Mouse (Mus musculus): ENCODE results near the gene Rab5c. TPM values are rescaled to one million over a fixed set of nuclear protein-coding genes. Genes with fewer than 3 reads are reported as not detected.
A peak's percentile ranks its signal among the peaks of the same experiment; 100 is the strongest.

Gene Rab5c
- polyA plus RNA-seq, 2 experiments: 57.4 to 109 TPM

DNA sequence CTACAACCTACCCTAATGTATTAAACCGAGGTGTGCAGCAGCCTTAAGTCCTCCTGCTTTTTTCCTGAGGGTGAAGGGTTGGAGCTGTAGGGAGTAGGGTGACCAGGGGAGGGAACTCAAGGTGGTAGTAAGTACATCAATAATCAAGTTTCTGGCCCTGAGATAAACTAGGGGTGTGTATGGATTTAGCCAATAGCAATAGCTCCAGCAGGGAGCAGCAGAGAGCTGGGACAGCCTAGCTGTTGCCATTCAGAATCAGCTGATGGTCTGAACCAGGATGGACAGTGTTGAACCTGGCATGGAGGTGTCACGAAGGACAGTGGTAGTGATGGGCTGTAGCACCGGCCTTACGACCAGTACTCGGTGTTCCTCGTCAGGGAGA lies 23.5 kb downstream of the Rab5c start:
- peaks cover 25 to 33% of the 10 kb centered on the region in 2 experiments for H3K4me1 ChIP-seq (replicated peaks; ENCODE audit: control insufficient read depth in 2 of 2, insufficient read depth in 2 of 2, low read length in 1 of 2)
- WGBS (ENCODE audit: insufficient replicate concordance): 40% methylated on average over 6 of the region's 6 CpGs
- H3K36me3 ChIP-seq (replicated peaks; ENCODE audit: control insufficient read depth, insufficient read depth, low read depth): peaks cover 44% of the 10 kb centered on the region
- no peaks in the 10 kb centered on the region for H3K9me3 ChIP-seq (ENCODE audit: control insufficient read depth, low read length)
- DNase-seq (ENCODE audit: low read depth in 3 of 3, low spot score in 3 of 3): peak; percentile 69 to 72 (median 71)
- TF ChIP-seq EP300 (IDR thresholded peaks at IDR 0.05; ENCODE audit: low read depth) (no peak), CTCF (IDR thresholded peaks at IDR 0.05; ENCODE audit: low read depth) (peak; percentile 96)
- H3K4me3 ChIP-seq (ENCODE audit: insufficient read depth in 1 of 2, low read depth in 2 of 2, low read length in 2 of 2): peak overlapping the region; percentile 28 to 50
- H3K4me2 ChIP-seq (ENCODE audit: low read depth): peak overlapping the region; percentile 85
- peak overlapping the region; percentile 41 for H3K9ac ChIP-seq (replicated peaks)
- H3K27me3 ChIP-seq (ENCODE audit: control insufficient read depth, insufficient read depth, low read length): no peaks in the 10 kb centered on the region
- peak overlapping the region; percentile 67 for H3K27ac ChIP-seq
- peak; percentile 48 for ATAC-seq (ENCODE audit: insufficient read depth)

DNA sequence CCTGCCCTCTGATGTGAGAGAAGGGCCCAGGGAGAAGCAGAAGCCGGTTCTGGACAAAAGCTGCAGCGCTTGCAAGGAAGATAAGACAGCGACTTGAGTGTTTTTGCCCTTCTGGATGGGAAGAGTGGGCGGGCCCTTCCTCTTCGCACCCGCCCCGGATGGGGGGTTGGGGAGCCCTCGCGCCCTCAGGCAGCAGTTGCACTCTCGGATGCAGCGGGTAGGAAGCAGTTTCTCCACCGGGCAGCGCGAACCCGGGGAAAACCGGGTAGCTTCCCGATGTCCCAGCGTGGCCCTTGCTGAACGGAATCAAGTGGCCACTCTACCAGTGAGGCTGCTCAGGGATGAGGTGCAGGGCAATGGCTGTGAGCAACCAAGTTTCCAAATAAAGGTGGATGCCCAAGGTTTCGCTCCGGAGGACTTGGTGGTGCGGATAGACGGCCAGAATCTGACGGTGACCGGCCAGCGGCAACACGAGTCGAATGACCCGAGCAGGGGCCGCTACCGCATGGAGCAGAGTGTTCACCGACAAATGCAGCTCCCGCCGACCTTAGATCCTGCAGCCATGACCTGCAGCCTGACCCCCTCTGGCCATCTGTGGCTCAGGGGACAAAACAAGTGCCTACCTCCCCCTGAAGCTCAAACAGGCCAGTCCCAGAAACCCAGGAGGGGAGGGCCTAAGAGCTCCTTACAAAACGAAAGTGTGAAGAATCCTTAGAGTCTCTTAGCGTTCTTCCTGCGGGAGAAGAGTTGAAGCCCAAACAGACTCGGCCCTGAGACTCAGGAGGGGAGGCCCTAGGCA lies 24.1 kb downstream of the Rab5c start, which contains the start of gene Hspb9:
Gene Hspb9, plus strand, starts transcription at position 116 of the 799 bp plus-strand sequence.
- 3% methylated on average over 38 of the region's 38 CpGs for WGBS (ENCODE audit: insufficient replicate concordance)
- Histone ChIP-seq H3K27me3 (ENCODE audit: control insufficient read depth, insufficient read depth, low read length) (no peaks in the 10 kb centered on the region), H3K9ac (replicated peaks) (peak within 1 kb of the TSS; percentile 41), H3K4me1 (replicated peaks; ENCODE audit: control insufficient read depth in 2 of 2, insufficient read depth in 2 of 2, low read length in 1 of 2) (peaks cover 25 to 33% of the 10 kb centered on the region in 2 experiments), H3K27ac (peak within 1 kb of the TSS; percentile 67), H3K4me2 (ENCODE audit: low read depth) (peak within 1 kb of the TSS; percentile 97), H3K9me3 (ENCODE audit: control insufficient read depth, low read length) (no peaks in the 10 kb centered on the region), H3K4me3 (ENCODE audit: insufficient read depth in 1 of 2, low read depth in 2 of 2, low read length in 2 of 2) (peak within 1 kb of the TSS; percentile 28 to 50), H3K36me3 (replicated peaks; ENCODE audit: control insufficient read depth, insufficient read depth, low read depth) (peaks cover 40% of the 10 kb centered on the region)
- TF ChIP-seq CTCF (IDR thresholded peaks at IDR 0.05; ENCODE audit: low read depth) (no peak), EP300 (IDR thresholded peaks at IDR 0.05; ENCODE audit: low read depth) (no peak)
- DNase-seq (ENCODE audit: low read depth in 3 of 3, low spot score in 3 of 3): peak; percentile 63 to 64 (median 64)
- ATAC-seq (ENCODE audit: insufficient read depth): peak; percentile 71

DNA sequence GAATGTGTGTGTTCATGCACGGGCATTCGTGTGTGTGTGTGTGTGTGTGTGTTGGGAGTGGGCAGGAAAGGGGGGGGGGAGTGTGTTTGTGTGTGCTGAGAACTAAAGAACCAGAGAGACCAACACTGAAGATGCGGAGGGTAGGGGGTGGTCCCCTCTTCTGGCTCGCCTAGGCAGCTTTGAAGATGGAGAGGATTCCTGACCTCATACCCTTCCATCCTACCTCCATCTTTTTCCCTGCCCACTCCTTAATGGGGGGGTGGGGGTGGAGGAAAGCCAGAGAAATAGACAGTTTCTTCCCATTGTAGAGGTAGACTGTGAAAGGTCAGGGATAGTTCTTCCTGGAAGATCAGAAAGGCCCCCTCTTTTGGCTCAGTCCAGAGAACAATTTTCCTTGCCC lies 24.8 kb downstream of the Rab5c start:
- Histone ChIP-seq H3K4me2 (ENCODE audit: low read depth) (peak overlapping the region; percentile 85), H3K4me3 (ENCODE audit: insufficient read depth in 1 of 2, low read depth in 2 of 2, low read length in 2 of 2) (peak overlapping the region in 1 of 2 experiments; percentile 50; a peak in 2 of 4 replicates), H3K4me1 (replicated peaks; ENCODE audit: control insufficient read depth in 2 of 2, insufficient read depth in 2 of 2, low read length in 1 of 2) (peaks cover 25 to 33% of the 10 kb centered on the region in 2 experiments), H3K27me3 (ENCODE audit: control insufficient read depth, insufficient read depth, low read length) (no peaks in the 10 kb centered on the region), H3K9me3 (ENCODE audit: control insufficient read depth, low read length) (no peaks in the 10 kb centered on the region), H3K36me3 (replicated peaks; ENCODE audit: control insufficient read depth, insufficient read depth, low read depth) (peaks cover 33% of the 10 kb centered on the region), H3K9ac (replicated peaks) (peak overlapping the region; percentile 41), H3K27ac (peak overlapping the region; percentile 67)
- DNase-seq (ENCODE audit: low read depth in 3 of 3, low spot score in 3 of 3): no peak
- 60% methylated on average over 4 of the region's 4 CpGs for WGBS (ENCODE audit: insufficient replicate concordance)
- TF ChIP-seq CTCF (IDR thresholded peaks at IDR 0.05; ENCODE audit: low read depth) (no peak), EP300 (IDR thresholded peaks at IDR 0.05; ENCODE audit: low read depth) (no peak)
- ATAC-seq (ENCODE audit: insufficient read depth): no peak

DNA sequence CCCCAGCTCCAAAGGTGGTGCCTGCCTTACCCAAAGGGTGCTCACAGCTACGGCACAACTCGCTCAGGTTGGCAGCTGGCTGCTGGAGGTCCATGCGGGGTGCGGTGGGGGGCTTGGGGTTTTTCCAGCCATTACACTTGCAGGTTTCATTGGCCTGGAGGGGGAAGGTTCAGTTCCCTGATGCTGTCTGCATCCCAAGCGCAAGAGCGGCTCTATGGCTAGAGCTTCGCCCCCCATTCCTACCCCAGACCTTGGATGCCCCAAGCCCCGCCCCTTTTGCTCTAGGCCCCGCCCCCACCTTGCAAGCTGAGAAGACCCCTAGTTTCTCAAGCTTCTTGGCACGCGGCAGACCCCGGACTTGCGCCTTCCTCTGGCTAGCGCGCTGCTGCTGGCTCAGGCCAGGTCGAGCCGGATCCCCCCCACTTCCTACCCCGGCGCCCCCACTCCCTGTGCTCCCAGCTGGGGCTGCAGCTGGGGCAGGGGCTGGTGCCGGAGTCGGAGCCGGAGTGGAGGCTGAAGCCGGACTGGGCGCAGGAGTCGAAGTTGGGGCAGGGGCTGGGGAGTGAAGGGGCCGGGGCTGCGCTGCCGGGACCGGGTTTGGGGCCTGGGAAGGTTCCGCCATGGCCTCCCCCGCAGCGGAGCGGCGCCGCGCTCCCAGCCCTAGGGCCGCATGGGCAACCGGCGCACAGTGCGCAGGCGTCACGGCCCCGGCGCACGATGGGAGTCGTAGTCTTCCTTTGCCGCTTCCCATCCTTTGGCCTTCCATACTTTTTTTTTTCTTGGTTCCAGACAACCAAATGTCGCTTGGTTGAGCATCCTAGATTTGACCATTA lies 26.0 kb downstream of the Rab5c start, which contains the start of gene Kat2a:
Gene Kat2a, minus strand, starts transcription at position 683 of the 833 bp plus-strand sequence.
- Histone ChIP-seq H3K4me3 (ENCODE audit: insufficient read depth in 1 of 2, low read depth in 2 of 2, low read length in 2 of 2) (peak within 1 kb of the TSS; percentile 68 to 90), H3K9me3 (ENCODE audit: control insufficient read depth, low read length) (no peaks in the 10 kb centered on the region), H3K27ac (peak within 1 kb of the TSS; percentile 67), H3K9ac (replicated peaks) (peak within 1 kb of the TSS; percentile 91), H3K4me2 (ENCODE audit: low read depth) (peak within 1 kb of the TSS; percentile 97), H3K4me1 (replicated peaks; ENCODE audit: control insufficient read depth in 2 of 2, insufficient read depth in 2 of 2, low read length in 1 of 2) (peaks cover 25 to 33% of the 10 kb centered on the region in 2 experiments), H3K36me3 (replicated peaks; ENCODE audit: control insufficient read depth, insufficient read depth, low read depth) (peaks cover 21% of the 10 kb centered on the region), H3K27me3 (ENCODE audit: control insufficient read depth, insufficient read depth, low read length) (no peaks in the 10 kb centered on the region)
- ATAC-seq (ENCODE audit: insufficient read depth): peak; percentile 63
- peak; percentile 44 to 55 (median 51) for DNase-seq (ENCODE audit: low read depth in 3 of 3, low spot score in 3 of 3)
- WGBS (ENCODE audit: insufficient replicate concordance): 2% methylated on average over 48 of the region's 48 CpGs
- TF ChIP-seq EP300 (IDR thresholded peaks at IDR 0.05; ENCODE audit: low read depth) (no peak), CTCF (IDR thresholded peaks at IDR 0.05; ENCODE audit: low read depth) (no peak)

Data from liver, embryonic 14.5 days (tissue).